Mouse (Mus musculus): ENCODE results near the gene Mical2. TPM values are rescaled to one million over a fixed set of nuclear protein-coding genes. Genes with fewer than 3 reads are reported as not detected.

Mical2 gene
- total RNA-seq, 2 experiments from 2014 or later = 8.5 to 19.7 TPM

DNA sequence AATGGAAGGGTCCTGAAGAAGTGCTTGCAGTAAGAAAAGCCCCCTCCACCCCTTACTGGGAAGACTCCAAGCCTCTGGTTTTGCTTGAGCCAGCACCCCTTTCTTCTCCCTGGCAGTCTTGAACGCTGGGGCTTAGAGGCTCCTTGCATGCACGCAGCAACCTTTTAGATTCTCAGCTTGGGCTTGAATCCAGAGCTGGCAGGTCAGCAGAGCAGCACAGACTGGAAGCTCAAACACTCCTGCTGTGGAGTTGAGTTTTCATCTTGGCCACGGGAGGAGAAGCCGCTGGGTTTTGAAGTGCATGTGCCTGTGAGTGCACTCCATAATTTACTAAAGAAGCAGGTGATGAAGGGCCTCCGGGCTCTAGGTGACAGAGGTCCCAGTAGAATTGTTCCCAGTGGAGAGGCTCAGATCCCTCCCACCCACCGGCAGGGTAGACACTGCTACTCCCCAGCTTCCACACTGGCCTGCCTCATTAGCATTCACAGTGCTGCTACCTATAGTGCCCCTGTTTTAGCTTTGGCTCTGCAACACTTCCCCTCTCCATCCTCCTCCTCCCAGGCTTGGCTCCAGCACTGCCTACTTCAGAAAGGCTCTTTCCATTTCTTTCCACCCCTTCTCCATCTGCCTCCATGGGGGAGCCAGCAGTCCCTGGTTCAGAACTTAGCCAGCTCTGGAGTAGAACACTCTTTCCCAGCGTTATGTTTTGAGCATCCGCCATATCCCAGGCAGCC lies 15.7 kb downstream of the Mical2 start:
- no peak for DNase-seq

DNA sequence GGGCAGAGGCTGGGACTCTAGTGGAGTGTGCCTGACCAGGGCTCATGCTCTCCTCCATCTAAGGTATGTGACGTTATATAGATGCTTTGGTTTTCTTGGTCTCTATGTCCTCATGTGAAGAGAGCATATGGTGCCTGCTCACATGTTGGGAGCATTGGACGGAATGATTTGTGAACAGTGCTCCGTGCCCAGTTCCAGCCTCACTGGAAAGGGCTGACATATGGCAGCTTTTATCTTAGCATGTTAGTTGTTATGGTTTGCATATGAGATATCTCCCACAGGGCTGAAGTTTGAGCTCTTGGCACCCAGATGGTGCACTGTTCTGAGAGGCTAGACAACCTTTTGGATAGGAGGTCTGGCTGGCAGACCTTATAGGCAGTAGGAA lies 16.3 kb downstream of the Mical2 start:
- no peak for DNase-seq

DNA sequence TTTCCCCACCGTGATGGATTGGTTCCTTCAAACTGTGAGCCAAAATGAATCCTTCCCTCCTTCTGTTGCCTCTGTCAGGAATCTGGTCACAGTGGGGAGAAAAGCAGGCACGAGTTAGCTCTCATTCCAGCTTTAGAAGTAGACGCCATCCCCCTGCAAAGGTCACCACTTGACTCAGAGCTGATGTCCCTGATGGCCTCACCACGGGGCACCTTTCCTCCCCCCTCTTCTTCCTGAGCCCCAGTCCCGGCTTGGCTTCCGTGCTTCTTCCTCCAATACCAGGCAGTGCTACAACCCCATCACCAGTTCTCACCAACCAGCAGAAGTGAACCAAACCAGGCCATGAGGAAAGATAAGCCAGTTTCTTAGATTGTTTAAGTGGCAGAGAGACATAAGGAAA lies 16.9 kb downstream of the Mical2 start:
- no peak for DNase-seq

DNA sequence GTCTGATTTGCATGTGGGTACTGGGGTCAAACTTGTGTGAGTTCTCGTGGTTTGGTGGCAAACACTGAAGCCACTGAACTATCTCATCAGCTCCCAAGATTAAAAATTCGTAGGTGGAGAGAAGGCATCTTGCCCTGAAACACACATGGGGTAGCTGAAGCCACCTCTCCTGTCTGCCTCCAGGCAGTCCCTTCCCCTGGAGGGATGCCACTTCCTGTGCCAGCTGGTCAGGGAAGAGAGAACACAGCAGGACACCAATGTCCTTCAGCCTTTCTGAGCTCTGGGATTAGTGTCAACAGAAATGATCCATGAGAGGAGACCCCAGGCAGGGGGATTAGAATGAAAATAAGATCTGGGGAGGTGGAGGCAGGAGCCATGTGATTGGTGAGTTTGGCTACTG lies 18.4 kb downstream of the Mical2 start:
- no peak for DNase-seq

DNA sequence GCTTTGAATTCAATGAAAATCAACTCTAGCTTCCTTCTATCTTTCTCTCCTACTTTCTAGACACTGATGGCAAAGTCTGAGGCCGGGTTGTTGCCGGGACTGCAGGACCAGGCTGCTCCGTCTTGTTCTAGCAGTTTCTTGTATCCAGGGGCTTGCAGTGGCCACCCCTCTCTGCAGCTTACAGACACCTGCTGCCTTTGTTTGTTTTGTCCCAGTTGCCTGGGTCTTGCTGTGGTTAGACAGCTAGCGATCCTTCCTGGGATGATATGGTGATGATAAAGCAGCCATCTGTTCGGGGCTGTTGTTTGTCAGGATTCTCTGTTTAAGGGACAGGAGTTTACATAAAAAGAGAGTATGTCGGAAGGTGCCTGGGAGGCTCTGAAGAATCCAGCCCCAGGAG lies 19.0 kb downstream of the Mical2 start:
- no peak for DNase-seq

DNA sequence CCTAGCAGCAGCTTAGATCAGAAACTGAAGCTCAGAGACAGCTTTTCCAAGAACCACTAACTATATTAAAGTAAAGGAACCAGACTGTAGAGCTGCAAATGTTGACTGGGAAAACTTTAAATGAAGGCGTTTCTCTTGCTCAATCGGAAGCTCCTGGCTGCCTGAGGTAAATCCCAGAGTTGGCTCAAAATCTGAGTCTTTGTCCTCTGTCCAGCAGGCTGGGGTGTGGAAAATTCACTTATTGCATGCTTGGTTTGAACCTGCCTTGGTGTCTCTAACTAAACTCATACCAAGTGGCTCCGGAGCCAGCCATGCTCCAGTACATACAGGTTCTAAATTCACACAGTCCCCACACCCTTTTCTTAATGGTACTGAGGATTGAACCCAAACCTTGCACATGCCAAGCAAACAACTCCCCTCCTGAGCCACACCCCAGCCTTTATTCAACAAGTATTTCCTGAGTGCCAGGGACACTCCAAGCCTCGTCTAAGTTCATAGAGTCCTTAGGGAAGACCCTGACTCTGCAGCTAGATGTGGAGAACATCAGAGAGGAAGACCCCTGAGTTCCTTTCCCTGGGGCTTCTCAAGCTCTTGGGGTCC lies 20.3 kb downstream of the Mical2 start:
- no peak for DNase-seq

DNA sequence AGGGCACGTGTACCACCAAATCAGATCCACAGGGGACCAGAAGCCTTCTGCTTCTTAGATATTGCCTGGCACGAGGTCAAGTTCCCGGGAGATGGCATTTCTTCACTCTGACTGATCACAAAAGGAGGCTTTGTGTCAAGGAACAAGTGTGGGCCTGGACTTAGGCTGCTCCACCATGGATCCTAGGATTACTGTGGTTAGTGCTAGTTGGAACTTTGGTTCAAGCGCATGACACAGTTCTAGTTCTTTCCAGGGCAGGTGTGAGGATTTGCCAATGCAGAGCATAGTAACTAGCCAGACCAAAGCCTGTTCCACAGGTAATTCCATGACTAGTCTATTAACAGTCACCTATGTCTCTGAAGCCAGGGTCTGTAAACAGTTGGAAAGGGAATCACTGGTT lies 20.8 kb downstream of the Mical2 start:
- DNase-seq = no peak

DNA sequence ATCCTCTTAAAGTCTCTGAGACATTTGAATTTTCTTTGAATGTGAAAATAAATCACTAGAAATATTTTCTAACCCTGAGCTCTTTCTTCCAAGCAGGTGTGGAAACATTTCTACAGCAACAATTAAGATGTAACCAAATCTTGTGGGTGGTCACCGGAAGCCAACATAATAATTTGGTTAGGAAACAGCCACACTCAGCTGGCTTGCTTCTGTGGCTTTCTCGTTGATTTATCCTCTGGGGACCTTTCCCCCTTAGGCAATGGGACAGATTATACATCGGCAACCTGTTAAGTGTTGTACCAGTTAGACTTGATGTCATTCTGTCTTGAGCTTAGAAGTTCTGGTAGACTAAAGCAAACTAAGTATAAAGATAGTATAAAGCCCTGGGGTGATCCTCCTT lies 22.2 kb downstream of the Mical2 start:
- DNase-seq = no peak

DNA sequence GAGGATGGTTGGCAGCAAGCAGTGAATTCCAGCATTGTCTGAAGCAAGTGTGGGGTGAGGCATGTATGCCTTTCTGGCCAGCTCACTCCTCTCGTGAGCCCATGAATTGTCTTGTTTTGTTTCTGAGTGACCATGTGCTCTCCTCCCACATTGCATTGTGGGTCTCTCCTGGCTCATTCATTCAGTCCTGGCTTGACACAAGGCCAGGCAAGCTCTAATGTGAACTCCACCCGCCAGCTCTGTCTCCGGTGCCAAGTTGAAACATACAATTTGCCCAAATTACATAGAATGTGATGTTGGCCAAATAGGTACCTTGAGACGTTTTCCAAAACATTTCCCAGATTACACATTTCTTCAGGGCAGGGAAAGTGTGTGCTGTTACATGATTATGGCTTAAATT lies 23.8 kb downstream of the Mical2 start:
- DNase-seq = no peak

DNA sequence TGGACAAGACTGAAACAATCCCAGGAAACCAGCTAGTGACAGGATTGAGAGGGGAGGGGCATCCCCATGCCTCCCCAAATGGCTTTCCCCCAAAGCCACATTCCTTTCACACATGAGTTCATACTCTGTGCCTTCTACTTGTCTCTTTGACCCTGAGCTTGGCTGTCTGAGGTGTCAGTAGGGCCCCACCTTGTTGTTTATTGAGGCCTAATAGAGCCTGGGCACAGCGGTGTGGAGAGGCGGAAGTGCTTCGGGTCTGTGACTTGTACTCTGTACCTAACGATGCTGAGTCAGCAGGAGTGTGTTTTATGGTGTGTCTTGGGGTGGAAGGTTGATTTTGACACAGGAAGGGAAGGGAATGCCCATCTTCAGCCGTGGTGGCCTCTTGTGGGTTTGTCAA lies 26.4 kb downstream of the Mical2 start:
- DNase-seq = no peak

DNA sequence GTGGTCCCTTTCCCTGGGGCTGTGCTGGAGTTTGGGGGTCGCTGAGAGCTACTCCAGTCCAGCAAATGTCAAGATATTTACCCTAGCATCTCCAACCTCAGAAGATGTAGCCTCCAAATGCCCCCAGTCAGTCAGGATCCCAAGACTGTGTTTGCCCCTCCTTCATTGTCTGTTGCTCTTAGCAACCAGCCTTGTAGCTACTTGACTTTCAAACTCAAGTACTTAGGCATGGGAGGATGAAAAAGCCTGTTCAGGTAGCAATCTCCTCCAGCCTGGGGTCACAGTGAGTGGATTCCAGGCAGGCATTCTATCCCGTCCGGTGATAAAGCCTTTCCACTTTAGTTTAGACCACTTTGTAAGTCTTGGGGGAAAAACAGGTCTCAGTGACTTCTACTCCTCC lies 28.6 kb downstream of the Mical2 start:
- DNase-seq = no peak

DNA sequence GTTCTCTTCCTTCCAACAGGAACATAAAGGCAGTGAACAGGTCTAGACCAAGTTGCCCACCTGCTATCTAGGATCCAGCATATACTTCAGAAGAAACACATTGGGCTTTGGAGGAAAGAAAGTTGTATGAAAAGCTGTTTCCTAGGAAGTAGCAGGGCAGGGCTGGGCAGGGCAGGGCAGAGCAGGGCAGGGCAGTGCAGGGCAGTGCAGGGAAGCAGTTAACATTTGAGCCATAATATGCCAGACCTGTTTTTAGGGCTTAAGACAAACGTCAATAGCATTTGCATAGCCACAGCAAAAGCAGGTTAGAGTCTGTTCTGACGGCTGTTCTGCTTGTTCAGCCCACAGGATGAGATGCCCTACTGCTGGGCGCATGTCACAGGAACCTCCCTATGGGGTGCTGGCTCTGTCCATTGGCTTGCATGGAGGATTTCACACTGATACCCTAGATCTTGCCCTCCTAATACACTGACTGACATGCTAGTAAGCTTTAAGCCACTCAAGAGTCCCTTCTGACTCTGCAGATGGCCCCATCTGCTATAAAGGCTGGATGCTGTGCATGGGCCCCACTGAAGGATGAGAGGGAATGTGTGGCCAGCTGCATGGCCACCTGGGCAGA lies 29.7 kb downstream of the Mical2 start:
- no peak for DNase-seq

DNA sequence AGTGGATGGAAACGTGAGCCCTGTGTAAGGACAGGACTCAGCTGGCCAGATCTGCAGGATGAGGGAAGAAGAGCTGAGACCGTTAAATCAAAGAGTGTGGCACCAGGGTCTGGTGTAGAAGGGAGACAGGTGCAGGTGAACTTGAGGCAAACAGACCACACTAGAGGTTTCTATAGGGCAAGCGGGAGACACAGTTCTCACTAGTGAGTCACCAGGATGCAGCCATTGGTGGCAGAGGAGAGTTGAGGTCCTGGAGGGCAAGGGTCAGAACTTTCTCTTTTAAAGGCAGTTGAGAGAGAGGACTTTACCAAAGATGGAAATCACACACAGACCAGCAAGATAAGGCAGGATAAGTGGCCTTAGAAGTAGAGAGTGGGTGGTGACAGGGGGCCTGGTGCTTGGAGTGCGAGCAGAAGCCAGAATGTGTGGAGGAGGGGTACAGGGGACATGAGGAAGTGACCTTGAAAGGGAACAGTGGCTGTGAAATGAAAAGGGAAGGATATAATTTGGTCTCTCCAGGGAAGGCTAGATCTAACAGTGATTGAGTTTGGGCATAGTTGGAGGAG lies 32.8 kb downstream of the Mical2 start:
- no peak for DNase-seq

DNA sequence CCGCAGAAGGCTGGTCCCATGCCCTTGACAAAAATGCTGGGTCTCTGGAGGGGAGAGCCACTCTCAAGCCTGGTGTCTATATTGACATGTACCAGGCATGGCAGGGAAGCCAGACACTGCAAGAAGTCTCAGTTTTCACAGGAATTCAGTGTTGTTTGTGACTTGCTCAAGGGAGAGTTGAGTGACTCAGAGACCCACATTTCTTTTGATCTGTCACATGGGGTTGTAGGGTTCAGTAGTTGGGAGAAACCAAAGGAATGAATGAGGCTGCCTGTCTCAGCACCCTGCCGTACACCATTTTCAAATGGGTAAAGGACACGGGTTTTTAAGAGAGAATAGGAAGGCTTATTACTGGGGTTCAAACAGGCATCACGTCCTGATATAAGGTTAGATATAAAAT lies 33.6 kb downstream of the Mical2 start:
- DNase-seq = no peak

DNA sequence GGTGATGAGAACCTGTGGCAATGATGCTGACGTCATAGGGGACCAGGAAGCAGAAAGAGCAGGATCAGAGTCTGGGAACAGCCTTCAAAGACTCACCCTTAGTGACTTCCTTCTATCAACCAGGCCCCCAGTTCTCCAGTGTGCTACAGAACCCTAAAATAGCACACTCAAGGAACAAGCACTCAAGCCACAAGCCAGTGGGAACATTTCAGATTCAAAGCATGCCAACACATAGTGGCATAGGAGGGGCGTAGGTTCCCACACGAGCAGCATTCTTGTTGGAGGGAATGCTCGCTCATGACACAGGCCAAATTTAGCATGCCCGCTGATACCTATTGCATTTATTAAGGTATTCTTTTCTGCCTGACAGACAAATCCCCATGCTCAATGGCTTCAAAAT lies 35.5 kb downstream of the Mical2 start:
- DNase-seq = no peak

DNA sequence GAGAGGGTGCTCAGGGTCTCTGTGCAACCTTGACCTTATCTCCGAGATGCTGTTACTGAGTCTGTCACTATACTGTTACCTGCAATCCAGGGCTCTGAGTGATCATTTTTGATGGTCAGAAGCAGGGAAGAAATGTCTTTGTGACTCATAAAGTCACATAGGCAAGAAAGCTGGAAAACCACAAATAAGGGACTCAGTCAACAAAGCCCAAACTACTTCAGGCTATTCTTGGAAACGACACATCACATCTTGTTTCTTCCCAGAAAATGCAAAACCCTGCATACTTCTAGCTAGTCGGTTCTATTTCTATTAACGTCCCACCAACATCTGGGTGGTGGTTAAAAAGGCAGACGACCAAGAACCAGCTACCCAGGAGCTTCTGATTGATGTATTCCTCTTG lies 41.6 kb downstream of the Mical2 start:
- no peak for DNase-seq

DNA sequence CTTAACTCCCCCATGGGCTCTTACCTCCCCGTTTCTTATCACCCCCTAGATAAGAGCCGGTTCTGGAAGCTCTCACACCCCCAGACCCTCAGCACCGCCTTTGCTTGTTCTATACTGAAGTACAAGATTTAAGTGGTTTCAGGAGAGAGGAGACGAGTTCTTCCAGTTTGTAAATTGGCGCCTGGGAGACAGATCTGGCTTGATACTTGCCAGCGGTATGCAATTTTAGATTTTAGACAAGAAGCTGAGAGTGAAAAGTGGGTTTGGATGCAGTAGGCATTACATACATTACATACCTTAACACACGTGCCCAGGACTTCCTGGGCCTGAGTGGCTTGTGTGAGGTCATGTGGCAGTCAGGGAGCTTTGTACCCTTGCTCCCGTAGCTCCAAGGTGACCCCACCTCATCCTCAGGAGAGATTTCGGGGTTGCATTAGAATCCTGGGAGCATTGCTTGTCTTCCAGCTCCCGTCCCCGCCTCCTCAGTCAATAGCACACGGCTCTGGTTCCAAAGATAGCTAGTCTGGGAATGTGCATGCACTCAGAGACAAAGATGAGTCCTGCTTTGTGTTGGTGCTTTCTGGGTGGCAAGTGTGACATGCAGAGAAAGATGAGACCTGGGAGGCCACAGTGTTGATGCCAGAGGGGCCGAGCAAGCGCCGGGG lies 43.2 kb downstream of the Mical2 start:
- no peak for DNase-seq

DNA sequence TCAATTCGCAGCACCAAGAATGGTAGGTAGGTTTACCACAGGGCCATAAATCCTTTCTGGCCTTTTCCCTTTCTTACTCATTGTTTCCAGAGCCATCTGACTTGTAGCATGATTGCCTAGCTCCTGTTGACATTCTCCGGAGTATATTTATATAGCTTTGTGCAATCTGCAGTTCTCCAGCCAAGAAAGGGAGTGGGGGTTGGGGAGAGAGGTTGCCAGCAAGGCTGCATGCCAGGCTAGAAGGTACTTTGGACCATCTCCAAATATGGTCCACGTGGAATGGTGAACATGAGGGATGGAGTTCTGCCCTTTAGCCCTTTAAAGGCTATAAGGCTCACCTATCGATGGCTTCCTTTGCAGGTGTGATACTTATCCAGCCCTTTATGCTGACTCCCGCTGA lies 45.2 kb downstream of the Mical2 start:
- peak; percentile 28 to 46 for DNase-seq

DNA sequence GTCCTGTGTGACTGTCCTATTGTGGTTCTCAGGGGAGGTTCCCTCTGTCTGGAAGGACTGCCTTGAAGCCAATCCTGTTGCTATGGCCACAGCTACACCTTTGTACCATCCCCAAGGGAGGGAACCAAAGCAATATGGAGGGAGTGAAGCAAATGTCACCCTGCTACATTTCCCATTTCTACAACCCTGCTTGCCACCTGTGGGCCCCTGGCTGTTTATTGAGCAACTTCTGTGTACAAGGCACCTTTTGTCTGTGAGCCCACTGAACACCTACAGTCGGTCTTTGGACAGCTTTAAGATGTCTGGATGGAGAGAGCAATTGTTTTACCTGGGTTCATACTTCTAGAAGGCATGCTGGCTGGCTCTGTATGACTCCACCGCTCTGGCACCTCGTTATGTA lies 46.0 kb downstream of the Mical2 start:
- DNase-seq = no peak

DNA sequence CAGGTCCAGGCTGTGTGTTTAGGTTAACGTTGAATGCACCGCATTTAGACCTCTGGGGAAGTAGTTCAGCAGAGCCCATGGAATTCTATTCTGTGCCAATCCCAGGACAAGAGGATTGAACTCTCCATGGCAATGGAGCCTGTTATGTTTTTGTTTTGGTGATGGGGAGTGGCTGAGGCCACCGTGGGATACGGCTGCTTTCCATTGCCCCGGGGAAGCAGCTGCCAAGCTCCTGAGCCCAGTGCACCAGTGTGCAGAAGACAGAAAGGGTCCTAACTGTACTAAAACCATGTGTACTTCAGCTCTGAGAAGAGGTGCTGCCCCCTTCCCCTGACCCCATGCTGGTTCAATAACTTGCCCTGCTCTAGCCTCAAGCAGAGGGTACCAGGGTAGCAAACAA lies 47.0 kb downstream of the Mical2 start:
- DNase-seq = no peak

DNA sequence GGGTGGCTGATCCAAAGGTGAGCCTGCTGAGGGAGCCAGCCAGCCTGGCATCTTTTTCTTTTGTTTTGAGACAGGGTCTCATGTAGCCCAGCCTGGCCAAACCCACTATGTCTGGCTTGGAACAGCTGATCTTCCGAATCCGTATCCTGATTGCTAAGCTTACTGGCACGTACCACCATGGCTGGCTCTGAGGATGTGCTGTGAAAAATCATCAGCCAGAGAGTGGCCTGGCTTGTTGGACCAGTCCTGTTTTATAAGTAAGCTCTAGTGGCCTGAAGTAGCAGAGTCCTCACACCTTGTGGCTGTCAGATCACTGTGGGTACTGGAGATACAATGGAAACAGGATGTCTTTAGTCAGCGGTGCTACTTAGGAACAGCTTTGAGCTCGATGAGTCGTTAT lies 47.8 kb downstream of the Mical2 start:
- DNase-seq = no peak

DNA sequence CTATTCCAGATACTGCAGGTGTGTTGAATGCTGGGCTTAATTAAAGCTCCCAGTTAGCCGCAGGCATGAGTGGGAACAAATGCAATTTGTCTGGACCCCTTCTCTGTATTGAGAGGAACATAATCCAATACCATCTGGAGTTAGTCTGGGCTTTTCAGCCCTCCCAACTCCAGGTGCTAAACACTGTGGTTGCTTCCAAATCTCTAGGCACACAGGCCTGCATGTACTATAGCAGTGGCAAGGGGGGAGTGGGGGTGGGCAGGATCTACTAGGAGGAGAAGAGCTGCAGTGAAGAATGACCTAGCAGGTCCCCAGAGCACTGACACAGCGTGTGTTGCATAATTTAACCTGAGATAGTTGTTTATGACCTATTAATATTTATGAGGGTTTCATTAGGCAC lies 49.0 kb downstream of the Mical2 start:
- no peak for DNase-seq

DNA sequence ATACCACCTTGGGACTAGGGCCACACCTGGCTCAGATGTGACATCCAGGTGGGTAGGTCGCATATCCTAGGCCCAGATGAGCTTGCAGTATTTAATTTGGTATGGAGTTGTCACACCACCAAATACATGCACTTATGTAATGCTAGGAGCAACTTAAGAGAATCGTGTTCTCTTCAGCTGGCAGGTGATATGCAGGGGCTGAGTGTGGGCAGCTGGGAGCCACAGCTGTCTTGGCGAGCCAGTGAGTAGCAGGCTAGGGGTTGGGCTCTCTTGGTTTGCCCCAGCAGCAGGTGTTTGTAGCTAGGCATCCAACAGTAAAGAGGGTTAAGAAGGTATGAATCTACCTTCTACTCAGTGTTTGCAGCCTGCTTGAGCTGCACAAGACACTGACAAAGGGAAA lies 49.4 kb downstream of the Mical2 start:
- no peak for DNase-seq

Measured in adrenal gland, postnatal 36 days (tissue).